ENCODE assay signal across 17 mouse cellular contexts in genomic region chr1:34331767-34332166, GRCm38 (mm10).
A peak's percentile ranks its signal among the peaks of the same experiment; 100 is the strongest.
DNase-seq lines count a peak whose midpoint lies in the region; ATAC-seq lines count a peak whose summit lies in the region.
"Had no signal": no experiment of that assay in that cellular context is flagged by ENCODE, and none has a peak within 500 bp of the region (broad histone marks: within the 10 kb centered on the region; RNA-seq: fewer than 3 reads in every experiment).

No protein-coding gene starts in this region.

- WGBS in heart, embryonic 13.5 days = 59% methylated on average over 3 of the region's 3 CpGs
- 86% methylated on average over 3 of the region's 3 CpGs for WGBS in heart, embryonic 10.5 days

- peaks cover 19% of the 10 kb centered on the region for H3K4me1 ChIP-seq in heart, embryonic 13.5 days
- H3K4me1 ChIP-seq in heart, embryonic 10.5 days = peaks cover 8% of the 10 kb centered on the region; the same call in 1 of the 2 replicates
- H3K4me1 ChIP-seq: liver, embryonic 12.5 days; midbrain, embryonic 12.5 days; neural tube, embryonic 13.5 days had no signal

- DNase-seq in heart, embryonic 10.5 days (ENCODE audit: low spot score) = no peak
- DNase-seq in left cerebral cortex, adult 11 months (ENCODE audit: low spot score) = peak; percentile 7
- no peak for DNase-seq in left cerebral cortex, postnatal 4 days
- peak; percentile 33 for DNase-seq in right cerebral cortex, adult 18-20 months
- no peak for DNase-seq in right cerebral cortex, postnatal 25 days
- peak; percentile 64 for DNase-seq in telencephalon, adult 2 months (ENCODE audit: low read depth, low spot score)
- DNase-seq: adrenal gland, postnatal 25 days; cerebellum, adult 8-10 months; kidney, adult 11 months had no signal

- intact Hi-C loops in left cerebral cortex, postnatal 4 days (cut with DNase I) = loop anchor here (10.0 kb wide), 1 partner anchor 53 kb away; no protein-coding TSS in a partner anchor

- H3K9me3 ChIP-seq in heart, embryonic 13.5 days = no peaks in the 10 kb centered on the region
- H3K9me3 ChIP-seq in heart, embryonic 10.5 days = no peaks in the 10 kb centered on the region
- H3K9me3 ChIP-seq: embryonic facial prominence, embryonic 12.5 days; liver, embryonic 12.5 days; midbrain, embryonic 12.5 days; neural tube, embryonic 13.5 days had no signal

- no peaks in the 10 kb centered on the region for H3K36me3 ChIP-seq in heart, embryonic 13.5 days
- no peaks in the 10 kb centered on the region for H3K36me3 ChIP-seq in heart, embryonic 10.5 days
- H3K36me3 ChIP-seq: embryonic facial prominence, embryonic 12.5 days; liver, embryonic 12.5 days; midbrain, embryonic 12.5 days; neural tube, embryonic 13.5 days had no signal

- no peak overlapping the region for H3K4me3 ChIP-seq in heart, embryonic 13.5 days
- no peak overlapping the region for H3K4me3 ChIP-seq in heart, embryonic 10.5 days
- H3K4me3 ChIP-seq: embryonic facial prominence, embryonic 12.5 days; liver, embryonic 12.5 days; midbrain, embryonic 12.5 days; neural tube, embryonic 13.5 days had no signal

- no peak overlapping the region for H3K9ac ChIP-seq in heart, embryonic 13.5 days
- H3K9ac ChIP-seq: embryonic facial prominence, embryonic 12.5 days; liver, embryonic 12.5 days; midbrain, embryonic 12.5 days; neural tube, embryonic 13.5 days had no signal

- no peak for ATAC-seq in heart, embryonic 13.5 days (ENCODE audit: extremely low read depth, insufficient number of reproducible peaks, low FRiP score, low TSS enrichment)
- ATAC-seq: forebrain, embryonic 16.5 days; hindbrain, postnatal 0 days; liver, embryonic 12.5 days had no signal

- no peaks in the 10 kb centered on the region for H3K27me3 ChIP-seq in heart, embryonic 13.5 days (replicated peaks)
- H3K27me3 ChIP-seq in heart, embryonic 10.5 days (ENCODE audit: insufficient read depth, poor library complexity, severe bottlenecking) = no peaks in the 10 kb centered on the region
- H3K27me3 ChIP-seq: embryonic facial prominence, embryonic 12.5 days; midbrain, embryonic 12.5 days; neural tube, embryonic 13.5 days had no signal

- H3K4me2 ChIP-seq in heart, embryonic 13.5 days = no peak overlapping the region
- H3K4me2 ChIP-seq: embryonic facial prominence, embryonic 12.5 days; heart, embryonic 11.5 days; liver, embryonic 12.5 days; midbrain, embryonic 12.5 days; neural tube, embryonic 13.5 days had no signal

- H3K27ac ChIP-seq in heart, embryonic 13.5 days (replicated peaks) = peak overlapping the region; percentile 2; the same call in 1 of the 2 replicates
- H3K27ac ChIP-seq in heart, embryonic 10.5 days = no peak overlapping the region
- H3K27ac ChIP-seq: embryonic facial prominence, embryonic 12.5 days; hindbrain, postnatal 0 days; liver, embryonic 12.5 days; midbrain, embryonic 12.5 days; neural tube, embryonic 13.5 days had no signal

Comparison
In these comparisons a context has a peak if more than half of its experiments do, and no peak if none do; other contexts are left out.
1. DNase-seq: peak in left cerebral cortex, adult 11 months (single experiment), right cerebral cortex, adult 18-20 months (single experiment) and telencephalon, adult 2 months (single experiment); none in heart, embryonic 10.5 days (single experiment), left cerebral cortex, postnatal 4 days (single experiment) and right cerebral cortex, postnatal 25 days (single experiment).